Mouse (Mus musculus): Measurements from ENCODE around the gene BC051142. TPM values are rescaled to one million over a fixed set of nuclear protein-coding genes. Genes with fewer than 3 reads are reported as not detected.

BC051142 gene
- not detected in 2 replicates for polyA plus RNA-seq (2012; ENCODE audit: insufficient read depth, insufficient read length, missing spikeins)

DNA sequence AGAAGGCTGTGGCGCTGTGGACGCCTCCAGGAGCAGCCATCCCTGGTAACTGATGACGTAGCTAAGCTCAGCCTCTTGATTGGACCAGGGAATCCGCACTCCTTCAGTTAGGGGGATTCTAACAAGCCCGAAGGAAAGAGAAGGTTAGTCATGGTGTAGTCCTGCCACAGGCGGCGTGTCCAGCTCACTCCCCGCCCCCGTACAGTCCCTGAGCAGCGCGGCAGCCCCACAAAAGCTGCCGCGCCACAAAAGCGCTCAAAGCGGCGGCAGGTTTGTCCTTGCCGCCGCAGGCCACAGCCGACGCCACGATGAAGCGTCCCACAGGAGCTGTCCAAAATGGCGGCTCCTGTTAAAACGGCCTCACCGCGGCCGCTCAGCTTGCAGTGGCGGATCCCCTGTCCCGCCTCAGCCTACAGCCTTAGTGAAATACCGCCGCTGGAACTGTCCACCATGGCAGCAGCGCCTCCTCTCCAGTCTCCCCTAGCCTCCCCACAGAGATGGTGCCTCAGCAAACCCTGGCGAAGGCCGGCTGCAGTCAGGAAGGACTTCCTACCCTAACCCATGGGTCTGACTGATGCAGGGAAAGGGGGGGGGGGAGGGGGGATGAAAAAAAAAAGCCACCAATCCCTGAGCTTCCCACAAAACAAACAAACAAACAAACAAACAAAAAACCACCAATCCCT lies at the start of gene BC051142:
TSS of gene BC051142 (plus strand) at position 110 of the 683 bp plus-strand sequence.
- peak within 1 kb of the TSS; percentile 50 for H3K27ac ChIP-seq (replicated peaks; ENCODE audit: low read depth, low read length)
- H3K4me3 ChIP-seq (ENCODE audit: insufficient read depth, low read depth, low read length), result peak within 1 kb of the TSS; percentile 66
- H3K4me1 ChIP-seq (ENCODE audit: control insufficient read depth, insufficient read depth, insufficient read length, low read length), result no peaks in the 10 kb centered on the region

DNA sequence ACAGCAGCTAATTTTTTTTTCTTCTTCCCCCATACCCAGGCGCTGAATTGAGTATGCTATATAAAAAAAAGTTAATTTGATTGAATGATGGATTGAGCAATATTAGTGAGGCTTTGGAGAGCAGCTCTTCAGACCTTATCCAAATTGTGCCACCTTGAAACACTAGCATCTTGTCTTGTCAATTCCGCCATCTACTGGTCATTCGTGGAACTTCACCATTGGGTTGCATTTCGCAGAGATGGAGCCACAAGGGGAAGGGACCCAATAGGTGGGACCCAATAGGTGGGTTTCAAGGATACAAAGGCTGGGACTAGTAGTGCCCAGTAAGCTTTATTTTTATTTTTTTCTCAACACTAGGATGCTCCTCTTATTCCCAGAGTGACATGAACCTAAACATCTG lies 49.2 kb upstream of the BC051142 start:
- peaks cover under 1% of the 10 kb centered on the region; the same call in 1 of the 2 replicates for H3K4me1 ChIP-seq (ENCODE audit: control insufficient read depth, insufficient read depth, insufficient read length, low read length)
- H3K4me3 ChIP-seq (ENCODE audit: insufficient read depth, low read depth, low read length), result no peak overlapping the region
- H3K27ac ChIP-seq (replicated peaks; ENCODE audit: low read depth, low read length), result no peak overlapping the region

DNA sequence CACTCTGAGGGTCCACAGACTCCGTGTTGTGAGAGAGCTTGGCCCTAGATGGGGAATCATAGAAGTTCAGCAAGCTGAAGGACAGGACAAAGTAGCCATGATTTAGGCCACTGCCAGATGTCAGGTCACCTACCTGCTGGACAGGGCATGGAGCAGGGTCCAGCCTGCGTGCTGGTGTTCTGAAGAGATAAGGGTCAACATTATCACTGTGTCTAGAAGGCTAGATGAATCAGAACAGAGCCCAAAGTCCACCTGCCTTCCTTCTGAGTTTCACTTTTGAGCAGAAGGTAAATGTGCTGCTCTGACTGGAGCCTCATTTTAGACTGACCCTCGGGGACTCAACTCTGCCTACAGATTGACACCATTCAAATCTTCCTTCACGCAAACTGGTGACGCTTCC lies 44.1 kb upstream of the BC051142 start, which contains the start of gene Btnl2:
TSS of gene Btnl2 (plus strand) at position 284 of the 400 bp plus-strand sequence.
- H3K4me3 ChIP-seq (ENCODE audit: insufficient read depth, low read depth, low read length), result no peak within 1 kb of the TSS
- peak within 1 kb of the TSS; percentile 77 for H3K27ac ChIP-seq (replicated peaks; ENCODE audit: low read depth, low read length)
- peaks cover 9% of the 10 kb centered on the region for H3K4me1 ChIP-seq (ENCODE audit: control insufficient read depth, insufficient read depth, insufficient read length, low read length)

DNA sequence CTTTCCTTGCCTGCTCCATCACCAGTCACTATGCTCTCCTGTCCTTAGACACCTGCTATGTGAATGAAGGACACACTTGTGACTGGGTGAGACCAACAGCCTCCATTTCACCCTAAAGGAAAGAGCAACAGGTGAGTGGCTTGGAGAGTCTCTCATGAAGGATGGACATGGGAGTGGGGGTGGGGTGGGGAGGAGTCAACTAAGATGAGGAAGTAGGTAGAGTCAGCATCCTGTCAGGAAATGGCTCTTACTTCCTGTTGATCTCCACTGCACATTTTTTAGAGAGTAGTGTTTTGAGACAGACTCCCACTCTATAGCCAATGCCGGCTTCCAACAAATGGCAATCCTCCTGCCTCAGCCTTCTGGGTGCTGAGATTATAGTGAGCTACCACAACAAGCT lies 43.7 kb upstream of the BC051142 start:
- Histone ChIP-seq H3K4me1 (ENCODE audit: control insufficient read depth, insufficient read depth, insufficient read length, low read length) (peaks cover 9% of the 10 kb centered on the region), H3K27ac (replicated peaks; ENCODE audit: low read depth, low read length) (peak overlapping the region; percentile 77)

DNA sequence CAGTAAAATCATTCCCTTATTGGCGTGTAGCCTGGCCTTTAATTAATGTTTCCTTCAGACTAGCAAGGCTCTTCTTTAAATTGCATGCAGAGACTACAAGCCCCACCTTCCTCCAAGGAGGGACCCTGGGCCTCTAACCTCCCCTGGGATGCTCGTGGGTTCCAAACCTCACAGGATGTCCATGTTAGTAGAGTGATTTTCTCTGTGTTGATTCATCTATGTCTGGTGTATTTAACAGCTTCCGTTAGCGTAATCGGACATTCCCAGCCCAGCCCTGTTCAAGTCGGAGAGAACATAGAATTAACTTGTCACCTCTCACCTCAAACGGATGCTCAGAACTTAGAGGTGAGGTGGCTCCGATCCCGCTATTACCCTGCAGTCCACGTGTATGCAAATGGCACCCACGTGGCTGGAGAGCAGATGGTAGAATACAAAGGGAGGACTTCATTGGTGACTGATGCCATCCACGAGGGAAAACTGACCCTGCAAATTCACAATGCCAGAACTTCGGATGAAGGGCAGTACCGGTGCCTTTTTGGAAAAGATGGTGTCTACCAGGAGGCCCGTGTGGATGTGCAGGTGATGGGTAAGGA lies 35.6 kb upstream of the BC051142 start:
- Histone ChIP-seq H3K27ac (replicated peaks; ENCODE audit: low read depth, low read length) (no peak overlapping the region), H3K4me1 (ENCODE audit: control insufficient read depth, insufficient read depth, insufficient read length, low read length) (no peaks in the 10 kb centered on the region), H3K4me3 (ENCODE audit: insufficient read depth, low read depth, low read length) (no peak overlapping the region)

More for the DNA sequence above, 43.7 kb upstream of the BC051142 start:
- H3K4me3 ChIP-seq (ENCODE audit: insufficient read depth, low read depth, low read length), result no peak overlapping the region

DNA sequence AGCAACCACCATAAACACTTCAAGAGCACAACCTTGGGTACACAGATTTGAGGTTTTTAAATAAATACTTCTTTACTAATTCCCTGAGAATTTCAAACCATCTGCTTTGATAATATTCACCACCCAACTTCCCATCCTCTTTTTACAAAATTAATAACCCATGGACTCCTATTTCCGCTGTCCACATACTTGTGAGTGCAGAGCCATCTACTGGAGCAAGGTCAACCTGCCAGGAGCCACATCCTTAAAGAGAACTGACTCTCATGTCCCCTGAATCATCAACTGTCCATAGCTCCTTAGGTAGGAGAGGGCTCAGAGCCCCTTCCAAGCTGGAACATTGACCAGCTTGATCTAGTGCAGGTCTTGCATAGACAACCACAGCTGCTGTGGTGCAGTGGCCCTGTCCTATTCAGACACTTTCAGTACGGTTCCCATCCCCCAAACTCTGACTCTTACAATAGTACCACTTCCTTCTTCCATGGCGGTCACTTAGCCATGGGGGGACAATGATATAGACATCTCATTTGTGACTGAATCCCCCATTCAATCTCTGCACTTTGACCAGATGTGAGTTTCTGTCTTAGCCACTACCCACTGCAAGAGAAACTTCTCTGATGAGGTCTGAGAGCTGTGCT lies 34.8 kb upstream of the BC051142 start:
- H3K4me3 ChIP-seq (ENCODE audit: insufficient read depth, low read depth, low read length), result no peak overlapping the region

GRCm38 (mm10) chr17:34365031-34365430 lies 33.6 kb upstream of the BC051142 start:
- Histone ChIP-seq H3K27ac (replicated peaks; ENCODE audit: low read depth, low read length) (peak overlapping the region; percentile 14), H3K4me3 (ENCODE audit: insufficient read depth, low read depth, low read length) (no peak overlapping the region), H3K4me1 (ENCODE audit: control insufficient read depth, insufficient read depth, insufficient read length, low read length) (no peaks in the 10 kb centered on the region)

More for the DNA sequence above, 34.8 kb upstream of the BC051142 start:
- no peaks in the 10 kb centered on the region for H3K4me1 ChIP-seq (ENCODE audit: control insufficient read depth, insufficient read depth, insufficient read length, low read length)
- H3K27ac ChIP-seq (replicated peaks; ENCODE audit: low read depth, low read length), result peak overlapping the region; percentile 52; the same call in 1 of the 2 replicates

DNA sequence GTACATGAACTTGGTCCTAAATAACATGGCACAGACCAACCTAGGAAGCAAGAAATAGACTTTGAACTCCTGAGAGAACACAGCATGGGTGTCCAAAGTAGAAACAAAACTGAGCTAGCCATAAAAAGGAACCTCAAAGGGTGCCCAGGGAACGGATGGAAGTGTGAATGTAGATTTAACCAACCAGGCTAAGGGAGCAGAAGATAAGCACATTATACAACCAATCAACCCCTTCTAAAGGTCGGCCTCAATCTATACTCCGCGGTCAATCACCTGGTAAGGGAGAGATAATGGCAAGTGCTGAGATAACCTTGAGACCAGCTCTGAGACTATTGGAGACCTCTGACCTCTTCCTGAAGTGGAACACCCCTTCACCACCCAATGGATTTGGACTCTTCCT lies 28.1 kb upstream of the BC051142 start:
- no peak overlapping the region for H3K27ac ChIP-seq (replicated peaks; ENCODE audit: low read depth, low read length)
- H3K4me1 ChIP-seq (ENCODE audit: control insufficient read depth, insufficient read depth, insufficient read length, low read length), result no peaks in the 10 kb centered on the region
- no peak overlapping the region for H3K4me3 ChIP-seq (ENCODE audit: insufficient read depth, low read depth, low read length)

GRCm38 (mm10) chr17:34373055-34373709 lies 25.4 kb upstream of the BC051142 start:
- Histone ChIP-seq H3K27ac (replicated peaks; ENCODE audit: low read depth, low read length) (no peak overlapping the region), H3K4me3 (ENCODE audit: insufficient read depth, low read depth, low read length) (no peak overlapping the region), H3K4me1 (ENCODE audit: control insufficient read depth, insufficient read depth, insufficient read length, low read length) (no peaks in the 10 kb centered on the region)

- no peak within 1 kb of the TSS for H3K4me3 ChIP-seq (ENCODE audit: insufficient read depth, low read depth, low read length)
- H3K4me1 ChIP-seq (ENCODE audit: control insufficient read depth, insufficient read depth, insufficient read length, low read length), result no peaks in the 10 kb centered on the region
- no peak within 1 kb of the TSS for H3K27ac ChIP-seq (replicated peaks; ENCODE audit: low read depth, low read length)
Measured at GRCm38 (mm10) chr17:34376847-34377246, 21.8 kb upstream of the BC051142 start, which contains the start of gene Btnl1. Gene Btnl1 (plus strand): TSS chr17:34377132.

- H3K4me1 ChIP-seq (ENCODE audit: control insufficient read depth, insufficient read depth, insufficient read length, low read length), result no peaks in the 10 kb centered on the region
- no peak overlapping the region for H3K27ac ChIP-seq (replicated peaks; ENCODE audit: low read depth, low read length)
- no peak overlapping the region for H3K4me3 ChIP-seq (ENCODE audit: insufficient read depth, low read depth, low read length)
Measured at GRCm38 (mm10) chr17:34377450-34378209, 21.0 kb upstream of the BC051142 start.

DNA sequence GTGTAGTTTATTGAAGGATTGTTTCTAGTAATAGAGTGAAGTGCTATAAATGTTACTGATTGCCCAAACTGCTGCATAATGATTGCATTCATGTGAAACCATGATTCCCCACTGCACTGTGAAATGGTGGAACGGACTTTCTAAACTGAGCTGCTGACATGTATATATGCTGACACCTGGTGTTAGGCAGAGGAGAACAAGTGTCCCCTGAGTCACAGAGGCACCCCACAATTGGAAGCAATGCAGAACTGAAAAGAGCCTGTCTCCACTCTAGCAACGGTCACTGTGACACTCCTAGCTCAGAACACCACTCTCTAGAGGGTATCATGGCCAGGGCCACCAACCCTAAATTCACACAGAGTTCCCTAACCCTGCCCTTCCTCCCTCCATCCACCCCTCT lies 19.9 kb upstream of the BC051142 start:
- Histone ChIP-seq H3K27ac (replicated peaks; ENCODE audit: low read depth, low read length) (no peak overlapping the region), H3K4me1 (ENCODE audit: control insufficient read depth, insufficient read depth, insufficient read length, low read length) (no peaks in the 10 kb centered on the region), H3K4me3 (ENCODE audit: insufficient read depth, low read depth, low read length) (no peak overlapping the region)

GRCm38 (mm10) chr17:34379451-34379850 lies 19.2 kb upstream of the BC051142 start:
- H3K27ac ChIP-seq (replicated peaks; ENCODE audit: low read depth, low read length), result no peak overlapping the region
- no peak overlapping the region for H3K4me3 ChIP-seq (ENCODE audit: insufficient read depth, low read depth, low read length)

GRCm38 (mm10) chr17:34381876-34382275 lies 16.7 kb upstream of the BC051142 start:
- H3K27ac ChIP-seq (replicated peaks; ENCODE audit: low read depth, low read length), result no peak overlapping the region
- H3K4me1 ChIP-seq (ENCODE audit: control insufficient read depth, insufficient read depth, insufficient read length, low read length), result no peaks in the 10 kb centered on the region
- H3K4me3 ChIP-seq (ENCODE audit: insufficient read depth, low read depth, low read length), result no peak overlapping the region

More at GRCm38 (mm10) chr17:34379451-34379850, 19.2 kb upstream of the BC051142 start:
- no peaks in the 10 kb centered on the region for H3K4me1 ChIP-seq (ENCODE audit: control insufficient read depth, insufficient read depth, insufficient read length, low read length)

Data from brown adipose tissue, adult 24 weeks (tissue).